11 mouse cellular contexts compared by ENCODE assay signal in the genomic region with DNA sequence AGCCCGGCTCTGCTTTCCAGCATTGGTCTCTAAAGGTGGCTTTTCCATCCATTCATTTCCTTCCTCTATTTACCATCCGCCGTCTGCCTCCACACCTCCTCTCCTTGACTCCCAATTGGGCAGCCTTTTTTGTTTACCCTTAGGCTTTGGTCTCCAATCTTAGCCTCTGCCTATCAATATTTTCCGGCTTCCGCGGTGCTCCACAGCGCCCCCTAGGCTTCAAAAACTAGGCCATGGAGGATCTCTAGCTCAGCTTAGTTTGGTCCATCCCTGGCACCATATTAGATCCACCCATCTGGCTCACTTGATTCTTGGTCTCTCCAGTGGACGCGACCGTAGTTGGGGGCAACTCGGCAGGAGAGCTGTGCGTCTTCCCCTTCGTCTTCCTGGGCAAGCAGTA. TPM values are rescaled to one million over a fixed set of nuclear protein-coding genes. Genes with fewer than 3 reads are reported as not detected.
DNase-seq lines count a peak whose midpoint lies in the region; ATAC-seq and TF ChIP-seq lines count a peak whose summit lies in the region.
"Had no signal": no experiment of that assay in that cellular context is flagged by ENCODE, and none has a peak within 500 bp of the region (broad histone marks: within the 10 kb centered on the region; RNA-seq: fewer than 3 reads in every experiment).

No protein-coding gene starts in this region.

- H3K27ac ChIP-seq in hindbrain, embryonic 13.5 days = no peak overlapping the region
- H3K27ac ChIP-seq in hindbrain, embryonic 12.5 days = no peak overlapping the region
- no peak overlapping the region for H3K27ac ChIP-seq in neural tube, embryonic 11.5 days (ENCODE audit: low read depth, low read length)
- H3K27ac ChIP-seq in neural tube, embryonic 15.5 days (replicated peaks) = no peak overlapping the region
- H3K27ac ChIP-seq in small intestine, adult 2 months (ENCODE audit: insufficient read depth, low read depth, low read length) = no peak overlapping the region

- no peak overlapping the region for H3K9ac ChIP-seq in hindbrain, embryonic 13.5 days
- no peak overlapping the region for H3K9ac ChIP-seq in hindbrain, embryonic 12.5 days
- no peak overlapping the region for H3K9ac ChIP-seq in neural tube, embryonic 11.5 days (ENCODE audit: low read length)
- no peak overlapping the region for H3K9ac ChIP-seq in neural tube, embryonic 15.5 days (replicated peaks)

- no peaks in the 10 kb centered on the region for H3K9me3 ChIP-seq in hindbrain, embryonic 13.5 days
- no peaks in the 10 kb centered on the region for H3K9me3 ChIP-seq in hindbrain, embryonic 12.5 days (replicated peaks)
- H3K9me3 ChIP-seq in neural tube, embryonic 11.5 days (ENCODE audit: control insufficient read depth, low read length) = no peaks in the 10 kb centered on the region
- no peaks in the 10 kb centered on the region for H3K9me3 ChIP-seq in neural tube, embryonic 15.5 days (replicated peaks)

- H3K4me2 ChIP-seq in hindbrain, embryonic 13.5 days = no peak overlapping the region
- H3K4me2 ChIP-seq in hindbrain, embryonic 12.5 days (replicated peaks) = no peak overlapping the region
- H3K4me2 ChIP-seq in neural tube, embryonic 11.5 days (ENCODE audit: low read depth) = no peak overlapping the region
- no peak overlapping the region for H3K4me2 ChIP-seq in neural tube, embryonic 15.5 days

- H3K4me1 ChIP-seq in hindbrain, embryonic 13.5 days (replicated peaks) = peaks cover 26% of the 10 kb centered on the region
- H3K4me1 ChIP-seq in hindbrain, embryonic 12.5 days = peaks cover 22% of the 10 kb centered on the region
- no peaks in the 10 kb centered on the region for H3K4me1 ChIP-seq in neural tube, embryonic 11.5 days (ENCODE audit: control insufficient read depth, insufficient read depth, low read length)
- H3K4me1 ChIP-seq in neural tube, embryonic 15.5 days = peaks cover 24% of the 10 kb centered on the region
- no peaks in the 10 kb centered on the region; the same call in 1 of the 2 replicates for H3K4me1 ChIP-seq in small intestine, adult 2 months (ENCODE audit: control insufficient read depth, insufficient read depth, insufficient read length, low read length)

- 0 out of 2 replicates have a peak overlapping the region, but pooled peaks have one; percentile 27 for H3K4me3 ChIP-seq in hindbrain, embryonic 13.5 days
- H3K4me3 ChIP-seq in hindbrain, embryonic 12.5 days = no peak overlapping the region
- no peak overlapping the region for H3K4me3 ChIP-seq in neural tube, embryonic 11.5 days (ENCODE audit: low read depth, low read length)
- no peak overlapping the region for H3K4me3 ChIP-seq in neural tube, embryonic 15.5 days (replicated peaks)
- H3K4me3 ChIP-seq in small intestine, adult 2 months (ENCODE audit: low read depth, low read length) = peak overlapping the region; percentile 43

- H3K27me3 ChIP-seq in hindbrain, embryonic 13.5 days = peaks cover 93% of the 10 kb centered on the region
- H3K27me3 ChIP-seq in hindbrain, embryonic 12.5 days = peaks cover 89% of the 10 kb centered on the region
- peaks cover 58% of the 10 kb centered on the region for H3K27me3 ChIP-seq in neural tube, embryonic 11.5 days (ENCODE audit: control insufficient read depth, insufficient read depth, low read length)
- peaks cover 77% of the 10 kb centered on the region for H3K27me3 ChIP-seq in neural tube, embryonic 15.5 days (replicated peaks)
- H3K27me3 ChIP-seq in small intestine, adult 2 months (ENCODE audit: control insufficient read depth, insufficient read depth, low read length) = peaks cover 37% of the 10 kb centered on the region

- 35% methylated on average over 13 of the region's 13 CpGs for WGBS in hindbrain, embryonic 13.5 days
- WGBS in hindbrain, embryonic 12.5 days = 29% methylated on average over 13 of the region's 13 CpGs
- WGBS in neural tube, embryonic 11.5 days = 20% methylated on average over 13 of the region's 13 CpGs
- 26% methylated on average over 13 of the region's 13 CpGs for WGBS in neural tube, embryonic 15.5 days
- 24% methylated on average over 13 of the region's 13 CpGs for WGBS in small intestine, adult 2 months

- peak; percentile 62; the same call in 1 of the 2 replicates for TF ChIP-seq CTCF in small intestine, adult 2 months (IDR thresholded peaks at IDR 0.05; ENCODE audit: extremely low read depth, insufficient read length, insufficient replicate concordance, low read depth, low read length)

- ATAC-seq in hindbrain, embryonic 13.5 days (ENCODE audit: low FRiP score) = no peak
- no peak for ATAC-seq in hindbrain, embryonic 12.5 days (ENCODE audit: low FRiP score)
- no peak for ATAC-seq in neural tube, embryonic 11.5 days (ENCODE audit: insufficient read depth, low FRiP score, low TSS enrichment)
- ATAC-seq in neural tube, embryonic 15.5 days (ENCODE audit: low FRiP score) = no peak

- no peak for TF ChIP-seq POLR2A in small intestine, adult 2 months (IDR thresholded peaks at IDR 0.05; ENCODE audit: low read depth, low read length)

- DNase-seq in adrenal gland, postnatal 10 days = peak; percentile 29
- DNase-seq in adrenal gland, postnatal 4 days (ENCODE audit: low spot score in 2 of 2) = no peak
- DNase-seq in neural tube, embryonic 11.5 days (ENCODE audit: low spot score) = peak; percentile 41
- no peak for DNase-seq in c-Kit-positive CD71-positive TER-119-positive erythroid progenitor cells, embryonic 14.5 days (ENCODE audit: low spot score)
- DNase-seq: adrenal gland, postnatal 25 days; heart, postnatal 10 days; layer of hippocampus, adult 9-11 months had no signal

- H3K36me3 ChIP-seq in hindbrain, embryonic 13.5 days = no peaks in the 10 kb centered on the region
- no peaks in the 10 kb centered on the region for H3K36me3 ChIP-seq in hindbrain, embryonic 12.5 days
- no peaks in the 10 kb centered on the region for H3K36me3 ChIP-seq in neural tube, embryonic 11.5 days (ENCODE audit: control insufficient read depth, insufficient read depth, low read length)
- no peaks in the 10 kb centered on the region for H3K36me3 ChIP-seq in neural tube, embryonic 15.5 days
- H3K36me3 ChIP-seq in small intestine, adult 2 months (ENCODE audit: control insufficient read depth, insufficient read depth, low read length) = no peaks in the 10 kb centered on the region

RNA-seq across cellular contexts. Expression of gene Mmp9, which starts 9.9 kb away (rescaled TPM):
- 10 to 100 TPM in 1 of 2 experiments, 1 to 10 TPM in 1; 2.6 to 24.5 TPM for total RNA-seq in adrenal gland, postnatal 10 days (2021)
- 1 to 10 TPM; 3.4 to 5.7 TPM for total RNA-seq in adrenal gland, postnatal 4 days (2021)
- polyA plus RNA-seq in hindbrain, embryonic 13.5 days (2015; fragmentation: Nextera tagmentation; extraction: Ambion mirVana) = 23.8 and 25.2 TPM in 2 replicates
- 5.7 and 7.2 TPM in 2 replicates for polyA plus RNA-seq in hindbrain, embryonic 12.5 days (2016; fragmentation: Nextera tagmentation; extraction: Ambion mirVana)
- polyA plus RNA-seq in neural tube, embryonic 11.5 days (2014; fragmentation: Nextera tagmentation; extraction: Ambion mirVana) = 1.2 and 2.1 TPM in 2 replicates
- polyA plus RNA-seq in neural tube, embryonic 15.5 days (2015; fragmentation: Nextera tagmentation; extraction: Ambion mirVana) = 23.8 and 25.6 TPM in 2 replicates
- 11.1 and 12.1 TPM in 2 replicates for polyA plus RNA-seq in small intestine, adult 2 months (2012; rRNA removed)

RNA-seq across cellular contexts. Expression of gene Slc12a5, which starts 10.1 kb away (rescaled TPM):
- total RNA-seq in adrenal gland, postnatal 10 days (2021) = 1 to 10 TPM; 4.5 to 7.7 TPM
- total RNA-seq in adrenal gland, postnatal 4 days (2021) = 10 to 100 TPM; 12.7 to 14.0 TPM
- polyA plus RNA-seq in hindbrain, embryonic 13.5 days (2015; fragmentation: Nextera tagmentation; extraction: Ambion mirVana) = 21.4 and 22.1 TPM in 2 replicates
- 12.7 and 16.1 TPM in 2 replicates for polyA plus RNA-seq in hindbrain, embryonic 12.5 days (2016; fragmentation: Nextera tagmentation; extraction: Ambion mirVana)
- 6.0 and 6.5 TPM in 2 replicates for polyA plus RNA-seq in neural tube, embryonic 11.5 days (2014; fragmentation: Nextera tagmentation; extraction: Ambion mirVana)
- 53.6 and 61.8 TPM in 2 replicates for polyA plus RNA-seq in neural tube, embryonic 15.5 days (2015; fragmentation: Nextera tagmentation; extraction: Ambion mirVana)
- 0.57 and 0.60 TPM in 2 replicates for polyA plus RNA-seq in small intestine, adult 2 months (2012; rRNA removed)

RNA-seq across cellular contexts. Expression of gene Zfp335, which starts 38.9 kb away (rescaled TPM):
- 10 to 100 TPM; 13.4 to 16.2 TPM for total RNA-seq in adrenal gland, postnatal 10 days (2021)
- 10 to 100 TPM; 20.7 to 21.7 TPM for total RNA-seq in adrenal gland, postnatal 4 days (2021)
- polyA plus RNA-seq in hindbrain, embryonic 13.5 days (2015; fragmentation: Nextera tagmentation; extraction: Ambion mirVana) = 13.1 and 13.9 TPM in 2 replicates
- 17.3 and 18.2 TPM in 2 replicates for polyA plus RNA-seq in hindbrain, embryonic 12.5 days (2016; fragmentation: Nextera tagmentation; extraction: Ambion mirVana)
- polyA plus RNA-seq in neural tube, embryonic 11.5 days (2014; fragmentation: Nextera tagmentation; extraction: Ambion mirVana) = 13.9 and 15.4 TPM in 2 replicates
- 13.3 and 13.8 TPM in 2 replicates for polyA plus RNA-seq in neural tube, embryonic 15.5 days (2015; fragmentation: Nextera tagmentation; extraction: Ambion mirVana)
- polyA plus RNA-seq in small intestine, adult 2 months (2012; rRNA removed) = 19.1 and 34.1 TPM in 2 replicates

Comparison
In these comparisons a context has a peak if more than half of its experiments do, and no peak if none do; other contexts are left out.
1. DNase-seq: peak in adrenal gland, postnatal 10 days (single experiment) and neural tube, embryonic 11.5 days (single experiment); none in adrenal gland, postnatal 4 days (0 of 2) and c-Kit-positive CD71-positive TER-119-positive erythroid progenitor cells, embryonic 14.5 days (single experiment).
2. H3K4me3 ChIP-seq: peak in hindbrain, embryonic 13.5 days (single experiment) and small intestine, adult 2 months (single experiment); none in hindbrain, embryonic 12.5 days (single experiment), neural tube, embryonic 11.5 days (single experiment) and neural tube, embryonic 15.5 days (single experiment).